Mouse (Mus musculus): ENCODE data around the gene Sh2d1a. TPM values are rescaled to one million over a fixed set of nuclear protein-coding genes. Genes with fewer than 3 reads are reported as not detected.

The Sh2d1a gene
- 3.0 TPM in 1 of 2 replicates, not detected in the other for total RNA-seq (2014; fragmentation: Nextera tagmentation)
- total RNA-seq (2017), result 2.8 TPM in 1 of 2 replicates, not detected in the other

DNA sequence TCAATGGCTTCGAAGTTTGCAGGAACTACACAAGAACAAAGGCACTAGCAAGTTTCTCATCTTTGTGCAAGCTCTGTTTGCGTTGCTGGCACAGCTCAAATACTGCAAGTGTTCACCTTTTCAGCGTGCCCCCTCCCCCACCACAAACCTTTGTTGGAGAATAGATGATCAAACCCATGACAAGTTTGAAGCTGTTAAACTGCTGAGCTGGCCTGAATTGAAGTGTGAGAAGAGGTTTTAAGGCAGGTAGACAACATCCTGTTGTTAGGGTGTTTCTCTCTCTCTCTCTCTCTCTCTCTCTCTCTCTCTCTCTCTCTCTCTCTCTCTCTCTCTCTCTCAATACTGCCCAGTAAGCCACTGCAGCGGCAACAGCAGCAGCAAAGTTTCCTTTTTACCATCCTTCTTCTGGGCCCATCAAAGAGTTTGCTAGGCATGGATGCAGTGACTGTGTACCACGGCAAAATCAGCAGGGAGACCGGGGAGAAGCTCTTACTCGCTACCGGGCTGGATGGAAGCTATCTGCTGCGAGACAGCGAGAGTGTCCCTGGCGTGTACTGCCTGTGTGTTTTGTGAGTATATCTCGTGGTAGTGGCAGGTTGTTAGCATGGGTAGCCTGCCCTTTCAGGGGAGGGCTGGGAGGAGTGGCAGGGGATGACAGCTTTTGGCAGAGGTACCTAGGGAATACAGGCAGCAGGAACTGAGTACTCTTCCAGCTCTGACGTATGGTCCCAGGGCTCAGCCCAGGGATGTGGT is at the start of gene Sh2d1a:
Sh2d1a (plus strand) TSS at position 163 of the 753 bp plus-strand sequence.
- no peak for ATAC-seq (replicated peaks; ENCODE audit: low FRiP score, low TSS enrichment, poor library complexity, severe bottlenecking)

DNA sequence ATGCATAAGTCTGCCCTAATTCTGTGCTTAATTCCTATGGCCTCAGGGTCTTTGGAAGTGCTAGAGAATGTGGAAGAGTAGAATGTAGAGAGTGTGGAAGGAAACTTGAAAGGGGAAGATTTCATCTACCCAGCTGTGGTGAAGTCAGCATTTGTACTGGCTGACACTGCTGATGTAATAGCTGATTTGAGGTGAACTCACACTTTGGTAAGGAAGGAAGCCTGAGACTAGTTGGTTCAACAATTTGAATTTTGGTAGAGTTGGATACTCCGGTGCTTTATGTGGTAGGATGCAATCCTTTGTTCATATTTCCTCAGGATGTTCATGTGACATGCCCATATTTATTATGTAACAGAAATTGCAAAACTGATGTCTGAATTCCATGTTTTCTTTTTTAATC is 49.3 kb upstream of the Sh2d1a start:
- no peak for ATAC-seq (replicated peaks; ENCODE audit: low FRiP score, low TSS enrichment, poor library complexity, severe bottlenecking)

DNA sequence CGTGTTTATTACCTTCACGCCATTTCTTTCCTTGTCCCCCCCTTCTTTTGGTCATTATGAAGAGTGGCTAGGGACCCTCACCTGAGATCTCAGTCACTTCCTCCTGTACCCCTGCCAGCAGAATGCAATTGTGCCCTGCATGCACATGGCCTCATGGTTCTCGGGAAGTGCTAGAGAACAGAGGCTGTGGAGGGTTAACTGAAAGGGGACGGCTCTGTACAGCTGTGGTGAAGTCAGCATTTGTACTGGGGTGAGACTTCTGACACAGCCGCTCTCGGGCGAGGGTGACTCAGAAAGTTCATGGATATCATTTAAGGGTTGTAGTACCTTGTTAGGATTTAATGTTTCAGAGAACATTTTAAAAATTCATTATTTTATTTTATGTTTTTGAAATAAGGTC is 47.7 kb upstream of the Sh2d1a start:
- ATAC-seq (replicated peaks; ENCODE audit: low FRiP score, low TSS enrichment, poor library complexity, severe bottlenecking), result no peak

DNA sequence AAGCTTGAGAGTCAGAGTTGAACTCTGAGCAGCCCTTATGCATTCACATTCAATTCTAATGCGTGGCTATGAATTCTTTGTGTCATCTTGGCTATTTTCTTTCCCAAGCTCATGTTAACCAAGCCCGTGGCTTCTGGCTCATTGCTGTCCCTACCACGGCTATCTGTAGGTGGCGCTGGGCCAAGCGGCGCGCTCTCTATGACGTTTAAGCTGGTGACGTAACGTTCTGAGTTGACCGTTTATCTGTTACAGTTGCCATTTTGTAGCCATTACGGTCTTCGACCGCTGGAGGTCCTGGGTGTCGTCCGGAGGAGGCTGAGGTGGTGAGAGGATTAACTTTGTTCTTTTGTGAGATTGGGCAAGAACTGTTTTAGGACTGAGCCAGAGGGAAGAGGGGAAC is 12.8 kb upstream of the Sh2d1a start, which contains the start of gene Tex13c2:
Tex13c2 (plus strand) TSS at position 246 of the 400 bp plus-strand sequence.
- ATAC-seq (replicated peaks; ENCODE audit: low FRiP score, low TSS enrichment, poor library complexity, severe bottlenecking), result no peak

DNA sequence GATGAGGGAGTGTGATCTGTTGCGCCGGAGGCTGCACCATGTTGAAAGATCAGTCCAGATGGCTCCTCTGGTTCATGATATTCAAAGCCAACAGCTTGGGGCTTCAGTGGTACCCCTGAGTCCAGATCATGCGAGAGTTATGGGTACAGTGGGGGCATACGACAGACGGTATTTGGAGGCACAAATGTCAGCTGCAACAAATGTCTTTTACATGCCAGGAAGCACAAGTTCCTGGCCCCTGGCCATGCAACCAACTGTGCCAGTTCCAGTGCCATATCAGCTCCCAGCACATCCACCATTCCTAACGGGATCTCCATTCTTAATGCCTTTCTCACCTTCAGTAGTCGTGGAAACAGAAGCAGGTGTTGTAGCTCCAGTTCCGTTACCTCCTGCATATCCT is 11.9 kb upstream of the Sh2d1a start:
- no peak for ATAC-seq (replicated peaks; ENCODE audit: low FRiP score, low TSS enrichment, poor library complexity, severe bottlenecking)

DNA sequence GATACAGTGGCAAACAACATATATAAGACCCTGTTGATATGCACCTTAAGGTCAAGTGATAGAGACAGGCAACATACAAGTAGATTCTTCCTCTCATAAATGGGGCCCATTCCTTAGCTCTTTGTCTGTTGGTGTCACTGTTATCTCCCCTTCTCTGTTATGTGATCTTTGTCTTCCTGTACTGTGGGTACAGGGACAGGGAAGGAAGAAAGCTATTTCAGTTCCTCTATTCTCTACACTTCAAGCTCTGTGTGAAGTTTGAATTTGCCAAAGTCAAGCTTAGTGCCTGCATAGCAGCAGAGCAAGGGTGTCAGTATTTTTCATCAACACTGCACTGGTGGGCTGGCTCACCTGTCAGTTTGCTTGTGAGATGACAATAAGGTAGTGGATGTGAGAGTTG is 1.7 kb upstream of the Sh2d1a start:
- no peak for ATAC-seq (replicated peaks; ENCODE audit: low FRiP score, low TSS enrichment, poor library complexity, severe bottlenecking)

DNA sequence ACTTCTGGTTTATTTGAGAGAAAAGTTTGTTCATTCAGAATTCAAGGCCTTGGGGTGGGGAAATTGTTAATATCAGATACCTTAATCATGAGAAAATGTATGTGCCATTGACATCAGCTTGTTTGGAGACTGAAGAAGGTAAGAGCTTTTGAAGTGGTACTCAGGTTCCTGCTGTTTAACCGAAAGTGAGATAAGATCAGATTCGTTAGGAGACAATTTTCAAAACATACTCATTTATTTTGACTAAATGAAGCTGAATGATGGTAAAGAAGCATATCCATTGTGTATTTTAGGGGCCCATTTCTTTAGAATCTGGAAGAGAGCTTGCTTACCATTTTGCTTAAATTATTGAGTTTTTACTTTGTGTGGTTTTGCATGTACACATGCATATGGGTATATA is 8.9 kb downstream of the Sh2d1a start:
- ATAC-seq (replicated peaks; ENCODE audit: low FRiP score, low TSS enrichment, poor library complexity, severe bottlenecking), result no peak

DNA sequence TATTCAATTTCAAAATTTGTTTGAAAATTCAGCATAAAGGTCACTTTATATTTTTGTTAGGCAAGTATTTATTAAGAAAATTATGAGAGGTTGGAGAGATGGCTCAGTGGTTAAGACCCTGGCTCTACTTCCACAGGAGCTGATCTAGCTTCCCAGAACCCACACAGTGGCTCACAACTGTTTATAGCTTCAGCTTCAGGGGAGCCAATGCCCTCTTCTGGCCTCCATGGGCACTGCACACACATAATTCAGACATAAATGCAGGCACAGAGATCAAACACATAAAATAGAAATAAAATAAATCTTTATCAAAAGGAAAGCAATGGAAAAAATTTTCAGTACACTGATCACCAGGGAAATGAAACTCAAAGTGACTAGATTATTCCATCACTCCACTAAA is 10.3 kb downstream of the Sh2d1a start:
- no peak for ATAC-seq (replicated peaks; ENCODE audit: low FRiP score, low TSS enrichment, poor library complexity, severe bottlenecking)

DNA sequence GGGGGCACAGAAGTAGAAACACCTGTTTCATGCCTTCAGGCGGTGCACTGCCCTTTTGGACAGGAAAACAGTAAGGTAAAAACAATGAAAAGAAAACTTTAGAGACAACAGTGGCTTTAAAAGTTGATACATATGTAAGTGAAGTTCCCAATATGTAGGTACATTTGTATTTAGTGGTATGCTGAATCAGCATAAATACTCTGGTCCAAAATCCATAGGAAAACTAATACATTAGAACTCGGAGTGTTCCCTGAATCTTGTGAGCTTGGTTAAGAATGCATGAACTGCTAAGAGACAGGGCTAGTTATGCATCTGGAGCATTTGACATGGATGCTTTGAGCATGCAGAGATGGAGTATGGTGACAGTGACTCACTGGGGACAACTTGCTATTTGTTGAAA is 20.6 kb downstream of the Sh2d1a start:
- no peak for ATAC-seq (replicated peaks; ENCODE audit: low FRiP score, low TSS enrichment, poor library complexity, severe bottlenecking)

DNA sequence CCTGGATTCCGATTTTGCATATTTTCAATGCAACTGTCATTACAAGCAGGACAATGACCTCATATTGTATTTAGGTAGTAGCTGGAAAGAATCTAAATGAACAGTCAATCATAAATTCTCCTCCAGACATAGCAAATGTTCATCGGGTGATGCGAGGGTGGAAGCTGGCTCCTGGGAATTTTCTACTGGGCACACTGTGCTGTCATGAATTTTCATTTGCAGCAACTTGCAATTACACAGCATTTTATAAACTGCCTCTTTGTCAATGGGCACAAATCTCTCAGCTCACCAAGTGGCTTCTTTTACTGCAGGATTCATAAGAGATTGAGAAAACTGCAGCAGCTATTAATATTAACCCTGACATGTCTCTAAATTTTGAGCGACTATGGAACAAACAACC is 28.4 kb downstream of the Sh2d1a start:
- no peak for ATAC-seq (replicated peaks; ENCODE audit: low FRiP score, low TSS enrichment, poor library complexity, severe bottlenecking)

DNA sequence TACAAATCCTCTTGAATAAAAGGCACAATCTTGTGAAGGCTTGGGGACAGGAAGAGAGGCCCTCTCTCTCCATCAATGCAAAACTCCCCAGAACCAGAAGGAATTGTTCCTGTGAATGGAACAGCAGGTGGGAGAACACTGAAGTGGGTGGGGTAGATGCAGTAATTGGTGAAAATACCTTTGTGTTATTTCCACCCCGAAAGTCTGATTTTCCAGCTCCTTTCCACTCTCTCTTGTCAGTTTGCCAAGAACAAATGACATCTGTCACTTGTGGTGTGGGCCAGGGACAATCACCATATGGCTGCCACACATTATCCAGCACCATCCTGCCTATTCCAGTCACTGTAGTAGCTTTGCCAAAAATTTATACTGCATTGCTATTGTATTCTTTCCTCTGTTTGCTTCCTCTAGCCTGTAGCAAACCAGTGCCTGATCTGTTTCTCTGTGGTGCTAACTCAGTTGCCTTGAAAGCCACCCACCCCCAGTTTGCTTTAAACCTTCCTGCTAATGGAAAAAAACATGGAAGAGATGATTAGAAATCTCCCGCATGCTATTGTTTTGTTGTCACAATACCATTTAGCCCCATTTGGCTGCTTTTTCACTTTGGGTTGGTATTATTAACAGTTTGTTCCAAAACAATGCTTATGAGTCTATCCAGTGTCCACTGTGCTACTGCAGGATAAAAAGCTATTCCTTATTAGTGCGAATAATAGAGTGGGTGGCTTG is 37.9 kb downstream of the Sh2d1a start:
- no peak for ATAC-seq (replicated peaks; ENCODE audit: low FRiP score, low TSS enrichment, poor library complexity, severe bottlenecking)

DNA sequence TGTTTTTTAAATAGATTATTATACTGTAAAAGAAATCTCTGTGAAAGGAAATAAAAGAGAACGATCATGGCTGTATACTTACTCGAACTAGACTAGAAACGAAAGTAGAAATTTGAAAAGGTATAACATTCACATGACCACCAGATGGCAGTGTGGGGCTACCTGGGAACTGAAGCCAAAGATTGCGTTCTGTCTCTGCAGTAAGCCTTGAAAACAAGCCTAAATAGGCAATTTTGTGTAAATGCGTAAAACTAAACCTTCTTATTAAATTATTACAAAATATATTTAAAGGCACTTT is 38.5 kb downstream of the Sh2d1a start:
- peak; percentile 70; the same call in 1 of the 2 replicates for ATAC-seq (replicated peaks; ENCODE audit: low FRiP score, low TSS enrichment, poor library complexity, severe bottlenecking)

DNA sequence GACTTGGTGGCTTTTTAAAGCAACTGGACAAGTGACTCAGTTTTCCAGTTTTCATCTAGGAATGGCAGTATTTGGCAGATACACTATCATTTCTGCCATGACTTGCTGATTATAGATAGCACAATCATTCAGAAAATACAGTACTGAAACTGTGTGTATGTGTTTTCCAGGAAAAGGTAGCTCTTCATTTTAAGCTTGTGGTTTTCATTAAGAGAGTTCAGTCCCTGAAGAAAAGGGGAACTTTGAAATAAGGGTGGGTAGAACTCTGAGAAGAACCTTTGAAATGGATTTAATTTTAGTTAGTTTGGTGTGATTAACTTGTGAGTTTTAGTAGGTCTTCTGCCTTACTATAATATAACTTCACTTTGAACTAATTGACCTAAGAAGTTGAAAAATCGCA is 42.8 kb downstream of the Sh2d1a start:
- no peak for ATAC-seq (replicated peaks; ENCODE audit: low FRiP score, low TSS enrichment, poor library complexity, severe bottlenecking)

DNA sequence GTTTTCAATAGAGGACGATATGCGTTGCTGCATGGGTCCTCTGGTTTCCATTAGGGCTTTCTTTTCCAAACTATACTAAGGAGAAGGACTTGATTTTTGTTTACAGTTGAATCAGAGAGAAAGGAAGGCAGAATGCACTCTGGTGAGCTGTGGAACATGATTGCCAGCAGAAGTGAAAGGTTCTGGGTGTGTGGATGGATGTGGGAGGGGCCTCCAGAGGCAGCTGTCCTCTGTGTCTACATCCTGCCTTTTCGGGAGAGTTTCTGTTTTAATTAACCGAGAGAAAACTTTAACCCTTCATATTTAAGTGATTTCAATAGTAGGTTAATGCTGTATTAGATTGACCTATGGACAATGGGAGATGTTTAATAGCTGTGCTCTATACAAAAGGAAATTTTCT is 46.3 kb downstream of the Sh2d1a start:
- no peak for ATAC-seq (replicated peaks; ENCODE audit: low FRiP score, low TSS enrichment, poor library complexity, severe bottlenecking)

DNA sequence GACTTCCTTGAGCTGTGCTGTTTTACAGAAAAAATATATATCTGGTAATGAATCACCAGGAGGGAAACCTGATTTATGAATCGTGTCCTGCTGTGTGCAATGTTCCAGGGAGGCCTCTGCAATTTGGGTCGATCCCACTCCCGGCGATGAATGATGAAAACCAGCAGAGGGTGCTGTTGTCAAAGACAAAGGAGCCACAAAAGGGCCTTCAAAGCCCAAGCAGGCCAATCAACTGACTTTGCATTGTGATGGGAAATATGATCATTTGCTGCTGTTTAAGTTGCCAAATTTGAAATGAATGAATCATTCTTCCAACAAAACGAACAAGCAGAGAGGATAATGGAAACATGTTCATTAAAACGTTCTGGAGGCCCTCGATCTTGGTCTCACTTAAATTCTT is 55.0 kb downstream of the Sh2d1a start:
- ATAC-seq (replicated peaks; ENCODE audit: low FRiP score, low TSS enrichment, poor library complexity, severe bottlenecking), result 0 out of 2 replicates have a peak, but pooled peaks have one; percentile 61

DNA sequence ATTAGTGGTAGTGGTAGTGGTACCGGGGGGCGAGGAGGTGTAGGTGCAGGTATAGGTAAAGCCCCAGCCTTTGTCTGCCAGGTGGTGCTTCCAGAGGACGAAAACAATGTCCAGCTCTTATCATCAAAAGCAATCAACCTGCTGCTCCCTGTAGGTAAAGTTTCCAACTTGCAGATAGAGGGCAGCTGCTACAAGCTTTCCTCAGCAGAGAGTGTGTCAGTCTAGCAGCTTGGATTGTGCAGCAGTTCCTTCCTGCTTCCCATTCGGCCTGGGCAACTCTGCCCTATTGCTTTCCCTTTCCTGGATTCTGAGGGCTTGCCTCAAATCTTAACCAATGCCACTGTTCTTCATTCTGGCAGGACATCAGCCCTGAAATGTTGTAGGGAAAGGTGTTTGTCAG is 56.4 kb downstream of the Sh2d1a start:
- ATAC-seq (replicated peaks; ENCODE audit: low FRiP score, low TSS enrichment, poor library complexity, severe bottlenecking), result no peak

Other genes starting within 250 kb of the Sh2d1a start
- gene Tex13c2, start 12.8 kb upstream of the Sh2d1a start, total RNA-seq (2014; fragmentation: Nextera tagmentation), result not detected in 2 replicates
- not detected in 2 replicates for gene Tex13c2, start 12.8 kb upstream of the Sh2d1a start, total RNA-seq (2017)

All from megakaryocyte-erythroid progenitor cell, adult 5-6 weeks (primary cell).